12 mouse cellular contexts compared by ENCODE assay signal in genomic region chr11:22125188-22125587, GRCm38 (mm10).
"Had no signal": no experiment of that assay in that cellular context is flagged by ENCODE, and none has a peak within 500 bp of the region (broad histone marks: within the 10 kb centered on the region; RNA-seq: fewer than 3 reads in every experiment).

No protein-coding gene starts in this region.

- ATAC-seq: hindbrain, postnatal 0 days; intestine, embryonic 16.5 days had no signal

- DNase-seq: gastrocnemius, postnatal 14 days; gastrocnemius, postnatal 36 days; heart, adult 2 months; heart, postnatal 14 days; heart, postnatal 36 days; kidney, adult 11 months; kidney, postnatal 14 days; layer of hippocampus, adult 9-11 months; liver; liver, embryonic 13.5 days had no signal
